Mouse (Mus musculus) liver, embryonic 15.5 days (tissue): Measurements from ENCODE around the gene Gna15. TPM values are rescaled to one million over a fixed set of nuclear protein-coding genes. Genes with fewer than 3 reads are reported as not detected.

Experiments used
- ATAC-seq: fragments of 200-750 bp; cut with Nextera tagmentation; 2 replicates; pipeline ENCODE4 v1.8.0; 2017; ENCODE audit warnings: moderate number of reproducible peaks, mild to moderate bottlenecking, moderate library complexity; ENCODE audit not compliant: insufficient read depth
- H3K27ac ChIP-seq: fragments of 300-500 bp; sonication (generic); replicated peaks from 2 replicates; pipeline ENCODE4 v1.5.1; 2015; ENCODE audit warnings: mild to moderate bottlenecking, inconsistent platforms
- H3K27me3 ChIP-seq: fragments of 300-500 bp; sonication (generic); 2 replicates; pipeline ENCODE4 v1.6.1; 2015; ENCODE audit warnings: mild to moderate bottlenecking, inconsistent platforms
- H3K36me3 ChIP-seq: fragments of 300-500 bp; sonication (generic); replicated peaks from 2 replicates; pipeline ENCODE4 v1.6.1; 2015; ENCODE audit warnings: moderate library complexity, mild to moderate bottlenecking, inconsistent platforms
- H3K4me1 ChIP-seq: fragments of 300-500 bp; sonication (generic); replicated peaks from 2 replicates; pipeline ENCODE4 v1.6.1; 2015; ENCODE audit warnings: inconsistent platforms
- H3K4me2 ChIP-seq: fragments of 300-500 bp; sonication (generic); 2 replicates; pipeline ENCODE4 v1.6.1; 2015; ENCODE audit warnings: moderate library complexity, mild to moderate bottlenecking, inconsistent platforms
- H3K4me3 ChIP-seq: fragments of 300-500 bp; sonication (generic); replicated peaks from 2 replicates; pipeline ENCODE4 v1.5.1; 2015; ENCODE audit warnings: mild to moderate bottlenecking, inconsistent platforms
- H3K9ac ChIP-seq: fragments of 300-500 bp; sonication (generic); 2 replicates; pipeline ENCODE4 v1.6.1; 2015; ENCODE audit warnings: moderate library complexity, mild to moderate bottlenecking, inconsistent platforms
- H3K9me3 ChIP-seq: fragments of 300-500 bp; sonication (generic); replicated peaks from 2 replicates; pipeline ENCODE4 v1.6.1; 2016; ENCODE audit warnings: inconsistent platforms
- WGBS: fragments of 180-500 bp; shearing (Covaris S2); methylation state at CpG from one replicate; pipeline ENCODE4 v1.1.7; 2015; ENCODE audit warnings: mixed read lengths; ENCODE audit not compliant: insufficient replicate concordance; 5-methylcytosine and 5-hydroxymethylcytosine counted together
- polyA plus RNA-seq: library from polyadenylated mRNA; unstranded; fragments of >200 nt; fragmentation: Nextera tagmentation; extraction: Ambion mirVana; gene quantifications from 2 replicates; pipeline ENCODE4 v1.2.1, GENCODE M21; 2015

Gene Gna15
- polyA plus RNA-seq, 1 experiment from 2014 or later = 4.3 TPM

- peak; percentile 79 for ATAC-seq
- no peaks in the 10 kb centered on the region for H3K9me3 ChIP-seq
- H3K27me3 ChIP-seq = peaks cover 100% of the 10 kb centered on the region
- H3K4me2 ChIP-seq = peak overlapping the region; percentile 59
- H3K4me3 ChIP-seq = peak overlapping the region; percentile 29
- no peak overlapping the region for H3K9ac ChIP-seq
- peaks cover 28% of the 10 kb centered on the region for H3K4me1 ChIP-seq
- H3K27ac ChIP-seq = no peak overlapping the region
- H3K36me3 ChIP-seq = no peaks in the 10 kb centered on the region
- WGBS = 2% methylated on average over 33 of the region's 33 CpGs
These were observed 59.4 kb downstream of the Gna15 start for GRCm38 (mm10) chr10:81464405-81465264.

GRCm38 (mm10) chr10:81463531-81463930 lies 60.5 kb downstream of the Gna15 start:
- H3K27me3 ChIP-seq = peaks cover 100% of the 10 kb centered on the region
- ATAC-seq = no peak
- H3K9me3 ChIP-seq = no peaks in the 10 kb centered on the region
- H3K36me3 ChIP-seq = no peaks in the 10 kb centered on the region
- 32% methylated on average over 4 of the region's 4 CpGs for WGBS
- no peak overlapping the region for H3K9ac ChIP-seq
- H3K4me2 ChIP-seq = no peak overlapping the region
- H3K4me3 ChIP-seq = no peak overlapping the region
- no peak overlapping the region for H3K27ac ChIP-seq
- H3K4me1 ChIP-seq = peaks cover 28% of the 10 kb centered on the region

GRCm38 (mm10) chr10:81462917-81463316 lies 61.1 kb downstream of the Gna15 start:
- no peak overlapping the region for H3K27ac ChIP-seq
- H3K4me3 ChIP-seq = no peak overlapping the region
- 66% methylated on average over 7 of the region's 7 CpGs for WGBS
- H3K4me1 ChIP-seq = peaks cover 28% of the 10 kb centered on the region
- no peaks in the 10 kb centered on the region for H3K9me3 ChIP-seq
- peaks cover 100% of the 10 kb centered on the region for H3K27me3 ChIP-seq
- no peak overlapping the region for H3K4me2 ChIP-seq
- no peak for ATAC-seq
- no peaks in the 10 kb centered on the region for H3K36me3 ChIP-seq
- no peak overlapping the region for H3K9ac ChIP-seq

GRCm38 (mm10) chr10:81462415-81462804 lies 61.6 kb downstream of the Gna15 start:
- no peak for ATAC-seq
- H3K9me3 ChIP-seq = no peaks in the 10 kb centered on the region
- peaks cover 29% of the 10 kb centered on the region for H3K4me1 ChIP-seq
- no peak overlapping the region for H3K9ac ChIP-seq
- 0 out of 2 replicates have a peak overlapping the region, but pooled peaks have one; percentile 18 for H3K4me2 ChIP-seq
- H3K27me3 ChIP-seq = peaks cover 100% of the 10 kb centered on the region
- H3K27ac ChIP-seq = no peak overlapping the region
- H3K4me3 ChIP-seq = no peak overlapping the region
- H3K36me3 ChIP-seq = no peaks in the 10 kb centered on the region
- 33% methylated on average over 7 of the region's 7 CpGs for WGBS

GRCm38 (mm10) chr10:81461673-81462414 lies 62.2 kb downstream of the Gna15 start:
- H3K27me3 ChIP-seq = peaks cover 100% of the 10 kb centered on the region
- no peak overlapping the region for H3K27ac ChIP-seq
- H3K4me3 ChIP-seq = no peak overlapping the region
- peak overlapping the region; percentile 18; the same call in 1 of the 2 replicates for H3K4me2 ChIP-seq
- no peak for ATAC-seq
- H3K36me3 ChIP-seq = no peaks in the 10 kb centered on the region
- 3% methylated on average over 16 of the region's 16 CpGs for WGBS
- H3K9me3 ChIP-seq = no peaks in the 10 kb centered on the region
- H3K4me1 ChIP-seq = peaks cover 35% of the 10 kb centered on the region
- no peak overlapping the region for H3K9ac ChIP-seq

- Histone ChIP-seq H3K9me3 (no peaks in the 10 kb centered on the region), H3K4me1 (peaks cover 37% of the 10 kb centered on the region), H3K27ac (no peak overlapping the region), H3K9ac (no peak overlapping the region), H3K27me3 (peaks cover 100% of the 10 kb centered on the region), H3K4me2 (no peak overlapping the region), H3K4me3 (no peak overlapping the region), H3K36me3 (no peaks in the 10 kb centered on the region)
- ATAC-seq = no peak
- 31% methylated on average over 11 of the region's 11 CpGs for WGBS
These were observed 63.1 kb downstream of the Gna15 start for GRCm38 (mm10) chr10:81460951-81461350.

- H3K36me3 ChIP-seq = no peaks in the 10 kb centered on the region
- H3K27me3 ChIP-seq = peaks cover 100% of the 10 kb centered on the region
- ATAC-seq = no peak
- no peak overlapping the region for H3K4me2 ChIP-seq
- H3K9me3 ChIP-seq = no peaks in the 10 kb centered on the region
- peaks cover 37% of the 10 kb centered on the region for H3K4me1 ChIP-seq
- H3K4me3 ChIP-seq = no peak overlapping the region
- H3K27ac ChIP-seq = no peak overlapping the region
- WGBS = 19% methylated on average over 20 of the region's 20 CpGs
- no peak overlapping the region for H3K9ac ChIP-seq
These were observed 63.6 kb downstream of the Gna15 start for GRCm38 (mm10) chr10:81460471-81460870.

GRCm38 (mm10) chr10:81459399-81459798 lies 64.6 kb downstream of the Gna15 start:
- Histone ChIP-seq H3K9me3 (no peaks in the 10 kb centered on the region), H3K4me1 (peaks cover 27% of the 10 kb centered on the region), H3K36me3 (no peaks in the 10 kb centered on the region), H3K27ac (no peak overlapping the region), H3K27me3 (peaks cover 100% of the 10 kb centered on the region), H3K9ac (no peak overlapping the region), H3K4me2 (no peak overlapping the region), H3K4me3 (no peak overlapping the region)
- 59% methylated on average over 21 of the region's 21 CpGs for WGBS
- no peak for ATAC-seq

- WGBS = 52% methylated on average over 6 of the region's 6 CpGs
- peaks cover 100% of the 10 kb centered on the region for H3K27me3 ChIP-seq
- H3K27ac ChIP-seq = no peak overlapping the region
- H3K4me2 ChIP-seq = no peak overlapping the region
- H3K36me3 ChIP-seq = no peaks in the 10 kb centered on the region
- ATAC-seq = no peak
- peaks cover 19% of the 10 kb centered on the region; the same call in 1 of the 2 replicates for H3K4me1 ChIP-seq
- H3K9me3 ChIP-seq = no peaks in the 10 kb centered on the region
- no peak overlapping the region for H3K9ac ChIP-seq
- no peak overlapping the region for H3K4me3 ChIP-seq
These were observed 65.8 kb downstream of the Gna15 start for GRCm38 (mm10) chr10:81458267-81458666.

GRCm38 (mm10) chr10:81457624-81458023 lies 66.4 kb downstream of the Gna15 start:
- H3K4me3 ChIP-seq = no peak overlapping the region
- WGBS = 76% methylated on average over 8 of the region's 8 CpGs
- no peak overlapping the region for H3K4me2 ChIP-seq
- H3K4me1 ChIP-seq = peaks cover 22% of the 10 kb centered on the region; the same call in 1 of the 2 replicates
- no peak overlapping the region for H3K27ac ChIP-seq
- no peaks in the 10 kb centered on the region for H3K36me3 ChIP-seq
- H3K9ac ChIP-seq = no peak overlapping the region
- H3K9me3 ChIP-seq = no peaks in the 10 kb centered on the region
- no peak for ATAC-seq
- peaks cover 100% of the 10 kb centered on the region for H3K27me3 ChIP-seq

- no peak overlapping the region for H3K4me3 ChIP-seq
- H3K27me3 ChIP-seq = peaks cover 100% of the 10 kb centered on the region
- no peak overlapping the region for H3K4me2 ChIP-seq
- no peaks in the 10 kb centered on the region for H3K9me3 ChIP-seq
- H3K36me3 ChIP-seq = no peaks in the 10 kb centered on the region
- peak; percentile 34; the same call in 1 of the 2 replicates for ATAC-seq
- H3K4me1 ChIP-seq = peaks cover 18% of the 10 kb centered on the region; the same call in 1 of the 2 replicates
- H3K27ac ChIP-seq = no peak overlapping the region
- no peak overlapping the region for H3K9ac ChIP-seq
- WGBS = 14% methylated on average over 12 of the region's 12 CpGs
These were observed 67.0 kb downstream of the Gna15 start for GRCm38 (mm10) chr10:81456983-81457563.
